Mouse (Mus musculus): ENCODE data around the gene Pdzd11.

Pdzd11 gene

DNA sequence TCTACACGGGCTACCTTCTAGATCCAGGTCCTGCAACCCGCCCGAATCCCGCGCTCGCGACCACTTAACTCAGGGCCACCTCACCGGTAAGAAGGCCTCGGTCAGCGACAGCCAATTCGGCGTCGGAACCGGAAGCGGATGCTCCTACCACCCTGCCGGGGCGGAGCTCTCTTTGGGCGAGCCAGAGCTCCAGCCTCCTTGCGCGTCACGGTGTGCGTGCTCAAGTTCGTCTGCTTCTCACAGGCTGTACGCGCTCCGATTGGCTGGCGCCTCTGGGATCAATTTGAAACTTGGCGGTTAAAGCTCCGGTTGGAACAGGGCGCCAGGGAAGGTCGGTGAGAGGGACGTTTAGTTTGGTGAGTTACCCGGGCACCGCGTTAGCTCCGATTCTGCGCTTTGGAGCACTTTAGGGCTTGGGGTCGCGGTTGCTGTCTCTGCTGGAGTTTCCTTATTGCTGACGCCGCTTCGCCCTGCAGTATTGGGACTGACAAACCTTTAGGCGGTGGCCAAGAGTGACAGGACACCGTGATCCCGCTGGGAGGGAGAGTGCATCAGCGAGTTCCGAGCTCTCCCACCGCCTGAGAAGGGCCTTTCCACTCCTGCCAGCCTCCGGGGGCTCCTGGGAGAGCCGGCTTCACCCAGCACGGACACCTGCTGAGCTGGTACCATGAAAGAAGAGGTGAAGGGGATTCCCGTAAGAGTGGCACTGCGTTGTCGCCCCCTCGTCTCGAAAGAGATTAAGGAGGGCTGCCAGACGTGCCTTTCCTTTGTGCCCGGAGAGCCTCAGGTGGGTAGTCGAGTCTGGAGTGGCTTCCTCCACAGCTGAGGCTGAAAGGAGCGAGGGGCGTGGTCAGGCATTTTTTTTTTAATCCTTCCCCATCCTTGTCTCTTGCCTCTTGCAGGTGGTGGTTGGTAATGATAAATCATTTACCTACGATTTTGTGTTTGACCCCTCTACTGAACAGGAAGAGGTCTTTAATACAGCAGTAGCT, at the start of gene Pdzd11:
Gene Pdzd11, minus strand, starts transcription at position 767 of the 992 bp plus-strand sequence.
- peak; percentile 85 to 87 for DNase-seq (ENCODE audit: low spot score in 2 of 2)

DNA sequence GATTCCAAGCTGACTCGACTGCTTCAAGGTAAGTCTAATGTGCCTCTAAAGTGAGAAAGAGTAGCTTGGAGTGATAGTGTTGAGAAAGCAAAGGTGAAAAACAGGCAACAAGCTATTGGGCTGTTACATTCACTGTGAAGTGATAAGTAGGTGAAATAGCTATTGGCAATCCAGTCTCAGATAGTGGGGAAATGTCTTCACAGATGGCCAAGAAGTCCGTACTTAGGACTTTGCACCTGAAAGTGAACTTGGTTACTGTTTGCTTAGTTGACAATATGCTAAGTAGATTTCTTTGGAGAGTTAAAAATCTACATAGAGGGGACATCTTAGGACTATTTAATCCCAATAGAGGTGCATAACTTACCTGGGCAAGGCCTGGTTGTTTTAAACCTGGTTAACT, 38.5 kb upstream of the Pdzd11 start:
- DNase-seq (ENCODE audit: low spot score in 2 of 2), result no peak

DNA sequence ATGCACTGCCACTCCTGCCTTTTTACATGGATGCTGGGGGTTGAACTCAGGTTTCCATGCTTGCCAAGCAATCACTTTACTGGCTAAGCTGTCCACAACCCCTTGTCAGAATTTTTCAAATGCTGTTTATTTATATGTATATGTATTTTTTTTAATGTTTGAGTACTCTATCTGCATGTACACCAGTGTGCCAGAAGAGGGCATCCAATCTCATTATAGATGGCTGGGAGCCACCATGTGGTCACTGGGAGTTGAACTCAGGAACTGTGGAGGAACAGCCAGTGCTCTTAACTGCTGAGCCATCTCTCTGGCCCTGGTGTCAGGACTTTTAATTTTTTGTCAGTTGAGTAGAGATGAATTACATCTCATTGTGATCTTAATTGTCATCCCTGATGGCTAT, 26.5 kb upstream of the Pdzd11 start:
- DNase-seq (ENCODE audit: low spot score in 2 of 2), result no peak

- no peak for DNase-seq (ENCODE audit: low spot score in 2 of 2)
Measured at GRCm38 (mm10) chrX:100638477-100638876, 12.1 kb upstream of the Pdzd11 start.

- DNase-seq (ENCODE audit: low spot score in 2 of 2), result no peak
Measured at GRCm38 (mm10) chrX:100629076-100629475, 2.7 kb upstream of the Pdzd11 start.

DNA sequence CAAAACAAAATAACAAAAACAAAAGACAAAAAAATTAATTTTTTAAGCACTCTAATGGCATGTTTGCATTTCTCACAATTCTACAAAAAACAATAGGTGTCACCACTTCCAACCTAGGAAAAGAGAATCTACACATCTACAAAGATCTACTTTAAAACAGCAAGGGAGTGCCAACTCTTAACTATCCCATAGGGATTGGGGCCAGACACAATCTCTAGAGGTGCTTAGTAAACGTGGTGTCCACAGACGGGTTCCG, 894 bp downstream of the Pdzd11 start, which contains the start of gene Kif4:
Gene Kif4, plus strand, starts transcription at position 192 of the 256 bp plus-strand sequence.
- no peak for DNase-seq (ENCODE audit: low spot score in 2 of 2)

DNA sequence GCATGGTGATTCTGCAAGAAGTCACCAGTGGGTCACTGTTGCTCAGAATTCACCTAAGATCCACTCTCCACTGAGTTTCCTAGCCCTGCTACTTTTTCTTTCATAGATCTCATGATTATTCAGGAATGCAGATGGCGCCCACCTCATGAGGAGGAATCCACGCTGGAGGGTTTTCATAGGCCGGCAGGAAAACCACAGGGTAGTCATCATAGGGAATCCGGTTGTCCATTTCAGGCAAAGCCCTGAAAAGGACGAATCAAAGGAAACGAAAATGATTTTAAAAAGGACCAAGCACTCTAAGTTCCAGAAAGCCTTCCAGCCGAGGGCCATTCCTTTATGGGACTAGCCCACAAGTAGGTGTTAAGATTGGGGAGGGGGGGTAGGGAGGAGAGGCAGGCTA, 1.2 kb downstream of the Pdzd11 start:
- no peak for DNase-seq (ENCODE audit: low spot score in 2 of 2)

DNA sequence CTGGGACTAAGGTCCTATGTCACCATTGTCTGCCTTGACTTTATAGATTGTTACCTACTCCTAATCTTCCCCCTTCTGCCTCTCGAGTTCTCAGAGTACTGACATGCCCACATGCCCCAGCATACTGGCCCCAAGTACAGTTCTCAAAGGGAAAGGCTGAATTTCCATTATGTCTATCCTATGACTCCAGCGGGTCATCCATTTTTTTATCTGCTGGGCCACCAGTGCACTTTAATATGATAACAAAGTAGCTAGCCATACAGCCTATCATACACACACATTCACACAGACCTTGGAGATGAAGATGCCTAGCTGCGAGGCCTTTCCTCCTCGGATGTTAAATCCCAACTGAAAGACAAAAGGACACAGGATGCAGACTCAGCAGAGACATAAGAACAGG, 2.1 kb downstream of the Pdzd11 start:
- no peak for DNase-seq (ENCODE audit: low spot score in 2 of 2)

DNA sequence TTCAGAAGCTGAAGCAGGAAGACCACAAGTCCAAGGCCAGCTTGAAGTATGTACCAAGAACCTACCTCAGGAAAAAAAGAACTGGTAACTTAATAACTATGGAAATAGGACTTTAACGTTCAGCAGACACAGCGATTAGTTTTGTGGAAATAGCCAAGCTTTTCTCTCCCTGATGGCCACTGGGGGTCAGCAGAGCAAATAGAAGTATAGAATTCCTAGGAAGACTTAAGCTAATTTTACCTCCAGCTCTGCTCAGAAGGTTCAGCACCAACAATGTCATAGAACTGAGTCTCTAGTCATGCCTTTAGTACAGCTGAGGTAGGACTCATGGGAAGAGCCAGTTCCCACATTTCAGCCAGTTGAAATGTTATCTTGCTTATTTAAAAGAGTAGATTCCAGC, 5.0 kb downstream of the Pdzd11 start:
- DNase-seq (ENCODE audit: low spot score in 2 of 2), result no peak

DNA sequence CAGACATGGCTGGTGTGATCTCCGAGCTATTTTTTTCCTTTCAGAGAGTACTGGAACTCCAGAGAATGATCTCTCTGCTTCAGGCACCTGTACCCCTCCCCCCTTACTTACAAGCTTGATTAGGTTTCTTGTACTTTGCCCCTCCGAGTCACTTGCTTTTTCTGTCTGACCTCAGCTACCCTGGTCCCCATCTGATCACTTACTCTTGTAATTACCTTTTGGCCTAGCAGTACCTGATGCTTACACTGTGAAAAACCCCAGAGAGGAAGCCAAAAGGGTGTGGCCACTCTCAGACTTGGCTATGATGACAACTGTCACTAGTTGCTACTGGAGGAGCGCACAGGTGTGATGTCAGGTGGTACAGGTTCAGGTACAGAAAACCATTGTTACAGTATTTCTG, 7.9 kb downstream of the Pdzd11 start:
- no peak for DNase-seq (ENCODE audit: low spot score in 2 of 2)

DNA sequence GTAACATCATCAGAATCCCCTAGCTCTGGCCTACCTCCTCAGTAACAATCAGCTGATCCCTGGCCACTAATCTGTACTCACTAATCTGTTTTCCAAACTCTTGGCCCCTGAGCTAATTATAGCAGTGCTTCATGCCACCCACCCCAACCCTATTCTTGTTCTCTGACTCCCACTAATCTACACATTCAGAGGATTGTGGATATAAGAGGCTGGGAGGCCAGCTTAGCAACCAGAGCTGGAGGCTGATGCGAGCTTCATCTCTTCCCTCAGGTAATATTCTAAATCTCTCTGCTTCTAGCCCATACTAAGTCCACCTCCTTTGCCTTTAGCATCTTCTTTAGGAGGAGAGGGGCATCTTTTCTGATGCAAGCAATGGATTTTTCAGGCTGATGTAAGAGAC, 21.1 kb downstream of the Pdzd11 start, which contains the start of gene Arr3:
Gene Arr3, plus strand, starts transcription at position 184 of the 400 bp plus-strand sequence.
- DNase-seq (ENCODE audit: low spot score in 2 of 2), result peak in 1 of 2 experiments; percentile 6

DNA sequence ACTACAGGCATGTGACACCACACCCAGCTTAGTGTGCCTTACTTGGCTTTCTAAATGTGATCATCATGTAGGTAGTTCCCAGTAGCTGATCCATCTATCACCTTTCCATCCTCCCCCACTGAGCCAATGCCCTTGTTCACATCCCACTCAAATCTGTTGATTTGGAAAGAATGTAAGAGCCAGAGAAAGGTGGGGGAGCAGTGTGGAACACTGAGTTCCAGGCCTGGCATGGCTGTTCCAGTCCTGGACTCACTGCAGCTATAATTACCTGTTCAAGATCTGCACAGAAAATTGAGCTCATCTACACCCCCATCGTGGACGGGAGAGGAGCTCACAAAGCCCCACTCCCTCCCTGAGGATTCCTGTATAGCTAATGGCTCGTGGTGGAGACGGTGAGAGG, 26.6 kb downstream of the Pdzd11 start:
- DNase-seq (ENCODE audit: low spot score in 2 of 2), result peak; percentile 24 to 30

DNA sequence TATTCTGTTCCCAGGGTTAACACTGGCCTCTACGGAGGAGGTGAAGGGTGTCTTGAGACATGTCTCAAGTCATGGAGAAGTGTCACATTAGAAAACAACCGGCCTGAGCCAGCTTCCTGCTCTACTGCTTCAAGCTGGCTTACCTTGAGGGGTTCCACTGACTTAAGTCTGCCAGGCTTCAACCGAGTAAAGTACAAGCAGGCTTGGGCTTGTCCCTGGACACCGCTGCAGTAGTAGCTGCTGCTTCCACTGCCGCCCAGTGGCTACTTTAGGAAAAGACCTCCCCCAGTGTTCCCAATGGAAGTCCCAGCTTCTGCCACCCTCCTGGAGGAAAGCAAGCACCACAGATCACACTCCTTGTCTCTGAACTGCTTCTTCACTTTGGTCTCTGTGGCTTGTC, 28.9 kb downstream of the Pdzd11 start:
- peak; percentile 45 to 61 for DNase-seq (ENCODE audit: low spot score in 2 of 2)

DNA sequence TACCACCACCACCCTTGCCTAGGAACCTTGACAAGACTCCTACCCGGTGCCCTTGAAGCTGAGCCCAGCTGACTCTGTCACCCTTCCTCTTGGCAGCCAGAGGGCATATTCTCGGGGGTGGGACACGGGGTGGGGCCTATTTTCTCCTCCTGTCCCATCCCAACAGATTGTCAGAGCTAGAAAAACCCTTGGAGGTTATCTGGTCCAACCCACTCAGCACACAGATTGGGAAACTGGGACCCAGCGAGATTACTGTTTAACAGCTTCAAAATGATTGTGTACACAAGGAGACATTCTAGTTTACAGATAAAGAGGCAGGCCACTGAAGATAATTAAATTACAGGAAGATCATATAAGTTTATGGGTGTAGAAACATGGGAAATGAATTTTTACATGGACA, 31.6 kb downstream of the Pdzd11 start, which contains the start of gene P2ry4:
Gene P2ry4, minus strand, starts transcription at position 79 of the 400 bp plus-strand sequence.
- DNase-seq (ENCODE audit: low spot score in 2 of 2), result no peak

Measured in right cerebral cortex, adult 2 months (tissue).